Mouse (Mus musculus): ENCODE results near the gene Tead4. TPM values are rescaled to one million over a fixed set of nuclear protein-coding genes. Genes with fewer than 3 reads are reported as not detected.

Gene Tead4
- polyA plus RNA-seq, 1 experiment from 2014 or later: 1.6 TPM

GRCm38 (mm10) chr6:128285792-128286430 is 14.7 kb downstream of the Tead4 start:
- no peaks in the 10 kb centered on the region for H3K9me3 ChIP-seq
- peak overlapping the region; percentile 31 for H3K4me3 ChIP-seq (replicated peaks)
- 4% methylated on average over 16 of the region's 16 CpGs for WGBS
- peak; percentile 85 for ATAC-seq (ENCODE audit: insufficient read depth, low FRiP score, low read depth)
- no peaks in the 10 kb centered on the region for H3K36me3 ChIP-seq
- peaks cover 11% of the 10 kb centered on the region for H3K4me1 ChIP-seq
- peak overlapping the region; percentile 6; the same call in 1 of the 2 replicates for H3K9ac ChIP-seq
- no peaks in the 10 kb centered on the region for H3K27me3 ChIP-seq (replicated peaks)
- H3K4me2 ChIP-seq: peak overlapping the region; percentile 61
- H3K27ac ChIP-seq: no peak overlapping the region

DNA sequence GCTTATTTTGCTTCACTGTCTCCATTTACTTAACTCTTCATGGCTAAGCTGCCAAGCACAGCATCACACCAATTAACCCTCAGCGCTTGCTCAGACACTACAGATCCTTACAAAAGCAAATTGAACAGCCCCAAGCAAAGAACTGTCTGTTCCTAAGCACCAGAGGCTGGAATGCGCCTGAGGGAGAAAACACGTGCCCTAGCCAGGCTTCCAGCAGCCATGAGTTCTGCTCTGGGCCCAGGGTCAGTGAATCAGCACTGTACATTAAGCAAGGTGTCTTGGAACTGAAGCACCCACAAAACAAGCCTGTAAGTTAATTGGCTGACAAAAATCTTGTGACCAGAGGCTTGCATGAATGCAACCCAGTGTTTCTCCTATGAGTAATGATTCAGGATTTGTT is 18.5 kb downstream of the Tead4 start:
- no peaks in the 10 kb centered on the region for H3K9me3 ChIP-seq
- H3K4me1 ChIP-seq: peaks cover 19% of the 10 kb centered on the region
- no peak overlapping the region for H3K27ac ChIP-seq
- no peak overlapping the region for H3K9ac ChIP-seq
- no peaks in the 10 kb centered on the region for H3K36me3 ChIP-seq
- H3K27me3 ChIP-seq (replicated peaks): no peaks in the 10 kb centered on the region
- no peak for ATAC-seq (ENCODE audit: insufficient read depth, low FRiP score, low read depth)
- 58% methylated on average over 3 of the region's 3 CpGs for WGBS
- no peak overlapping the region for H3K4me2 ChIP-seq
- H3K4me3 ChIP-seq (replicated peaks): no peak overlapping the region

- H3K36me3 ChIP-seq: no peaks in the 10 kb centered on the region
- WGBS: 43% methylated on average over 14 of the region's 14 CpGs
- ATAC-seq (ENCODE audit: insufficient read depth, low FRiP score, low read depth): no peak
- H3K4me1 ChIP-seq: peaks cover 11% of the 10 kb centered on the region
- H3K4me3 ChIP-seq (replicated peaks): no peak overlapping the region
- H3K9me3 ChIP-seq: no peaks in the 10 kb centered on the region
- no peak overlapping the region for H3K27ac ChIP-seq
- H3K27me3 ChIP-seq (replicated peaks): no peaks in the 10 kb centered on the region
- H3K4me2 ChIP-seq: no peak overlapping the region
- H3K9ac ChIP-seq: no peak overlapping the region
These were observed 20.0 kb downstream of the Tead4 start for GRCm38 (mm10) chr6:128280472-128281145.

DNA sequence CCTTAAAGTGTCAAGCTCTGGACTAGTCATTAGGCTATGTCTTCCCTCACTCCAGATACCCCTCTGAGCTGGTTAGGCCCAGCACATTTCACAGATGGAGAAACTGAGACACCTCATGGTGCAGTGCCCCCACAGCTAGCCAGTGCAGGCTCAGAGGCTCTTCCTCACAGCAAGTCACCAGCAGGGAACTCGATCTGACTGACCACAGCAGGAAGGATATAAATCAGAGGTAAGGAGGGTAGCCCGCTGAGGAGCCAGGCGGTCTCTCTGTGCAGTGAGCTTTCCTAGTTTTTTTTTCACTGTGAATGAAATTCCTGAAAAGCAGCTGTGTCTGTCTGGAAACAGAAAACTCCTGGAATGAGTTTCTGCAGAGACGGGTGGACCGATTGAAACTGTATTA is 21.0 kb downstream of the Tead4 start:
- H3K27ac ChIP-seq: no peak overlapping the region
- H3K36me3 ChIP-seq: no peaks in the 10 kb centered on the region
- H3K4me1 ChIP-seq: peaks cover 8% of the 10 kb centered on the region
- no peak overlapping the region for H3K4me2 ChIP-seq
- no peak for ATAC-seq (ENCODE audit: insufficient read depth, low FRiP score, low read depth)
- no peak overlapping the region for H3K9ac ChIP-seq
- no peaks in the 10 kb centered on the region for H3K9me3 ChIP-seq
- 37% methylated on average over 5 of the region's 5 CpGs for WGBS
- no peaks in the 10 kb centered on the region for H3K27me3 ChIP-seq (replicated peaks)
- no peak overlapping the region for H3K4me3 ChIP-seq (replicated peaks)

DNA sequence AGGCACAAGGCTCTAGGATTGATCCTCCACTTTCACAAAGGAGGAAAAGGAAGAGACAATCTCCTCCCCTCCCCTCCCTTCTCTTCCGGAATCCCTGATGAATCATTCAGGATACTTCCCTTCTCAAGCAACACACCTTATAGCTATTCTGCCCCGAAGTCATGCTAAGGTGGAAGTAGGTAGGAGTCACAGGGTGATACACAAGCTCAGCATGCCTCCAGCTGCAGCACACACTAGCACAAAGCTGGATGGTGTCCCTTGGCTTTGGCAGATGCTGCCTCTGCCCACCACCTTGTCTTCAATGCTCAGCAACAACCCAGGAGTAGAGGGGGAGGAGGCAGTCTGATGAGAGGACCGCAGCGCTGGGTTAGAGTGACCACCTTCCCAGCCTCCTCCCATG is 21.5 kb downstream of the Tead4 start:
- Histone ChIP-seq H3K4me3 (replicated peaks) (no peak overlapping the region), H3K9me3 (no peaks in the 10 kb centered on the region), H3K36me3 (no peaks in the 10 kb centered on the region), H3K27ac (no peak overlapping the region), H3K27me3 (replicated peaks) (no peaks in the 10 kb centered on the region), H3K4me2 (no peak overlapping the region), H3K9ac (no peak overlapping the region), H3K4me1 (peaks cover 8% of the 10 kb centered on the region)
- WGBS: 69% methylated on average over 4 of the region's 4 CpGs
- no peak for ATAC-seq (ENCODE audit: insufficient read depth, low FRiP score, low read depth)

DNA sequence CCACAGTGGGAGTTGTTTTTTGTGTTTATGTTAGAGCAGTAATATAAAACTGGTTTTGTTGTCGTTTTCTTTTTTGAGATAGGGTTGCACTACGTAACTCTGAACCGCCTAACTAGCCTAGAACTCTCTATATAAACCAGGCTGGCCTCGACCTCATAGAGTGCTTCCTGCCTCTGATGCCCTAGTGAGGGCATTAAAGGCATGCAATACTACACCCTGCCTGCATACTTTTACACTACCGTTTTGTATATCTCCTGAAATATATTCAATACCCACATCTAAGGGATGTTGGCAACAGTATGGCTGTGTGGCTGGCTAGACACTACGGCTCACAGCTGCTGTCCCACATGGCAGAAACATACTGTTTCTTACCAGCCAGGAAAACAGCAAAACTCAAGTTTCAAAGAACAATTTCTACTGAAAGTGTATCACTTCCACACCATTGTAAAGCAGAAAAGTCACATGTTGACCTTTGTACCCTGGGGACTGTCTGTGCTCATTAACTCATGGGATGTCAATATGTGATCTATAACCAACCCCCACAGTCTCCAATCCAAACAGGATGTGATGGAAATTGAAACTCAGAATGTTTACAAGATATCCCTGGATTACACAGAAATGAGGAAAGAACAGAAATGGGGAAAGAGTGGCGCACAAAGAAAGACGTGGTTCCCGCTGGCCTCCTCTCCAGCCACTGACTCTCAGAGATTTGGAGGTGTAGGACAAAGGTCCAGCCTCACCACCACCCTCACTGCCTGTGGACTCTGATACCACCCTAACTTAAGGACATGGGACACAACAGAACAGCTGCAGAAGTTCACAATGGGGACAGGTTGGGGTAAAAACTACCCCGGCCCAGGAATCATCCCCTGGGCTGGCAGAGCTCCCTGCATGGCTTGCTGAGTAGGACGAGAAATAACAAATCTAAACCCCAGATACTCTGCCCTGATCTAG is 23.2 kb downstream of the Tead4 start:
- Histone ChIP-seq H3K36me3 (no peaks in the 10 kb centered on the region), H3K4me1 (peaks cover 8% of the 10 kb centered on the region), H3K27me3 (replicated peaks) (no peaks in the 10 kb centered on the region), H3K9ac (no peak overlapping the region), H3K9me3 (no peaks in the 10 kb centered on the region), H3K4me3 (replicated peaks) (no peak overlapping the region), H3K27ac (no peak overlapping the region), H3K4me2 (no peak overlapping the region)
- no peak for ATAC-seq (ENCODE audit: insufficient read depth, low FRiP score, low read depth)
- 70% methylated on average over 11 of the region's 11 CpGs for whole genome bisulfite sequencing

DNA sequence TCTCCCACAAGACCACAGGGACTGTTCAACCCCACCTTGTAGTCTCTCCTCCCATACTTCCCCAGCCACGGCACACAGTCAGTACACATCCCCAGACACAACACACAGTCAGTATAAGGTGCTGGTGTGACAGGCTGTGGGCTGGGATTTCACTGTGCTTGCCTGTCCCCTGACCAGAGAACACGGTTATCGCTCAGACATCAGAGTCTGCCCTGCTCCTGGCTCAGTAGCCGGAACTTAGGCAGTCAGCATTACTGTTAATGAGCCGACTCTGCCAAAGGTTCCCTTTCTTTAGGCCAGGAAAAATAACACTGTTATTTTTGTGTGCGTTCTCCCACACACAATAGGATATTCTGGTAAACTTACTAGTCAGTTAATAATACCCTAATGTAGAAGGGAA is 24.3 kb downstream of the Tead4 start:
- Histone ChIP-seq H3K4me2 (no peak overlapping the region), H3K9me3 (no peaks in the 10 kb centered on the region), H3K36me3 (no peaks in the 10 kb centered on the region), H3K4me1 (peaks cover 8% of the 10 kb centered on the region), H3K27ac (no peak overlapping the region), H3K27me3 (replicated peaks) (no peaks in the 10 kb centered on the region), H3K4me3 (replicated peaks) (no peak overlapping the region), H3K9ac (no peak overlapping the region)
- no peak for ATAC-seq (ENCODE audit: insufficient read depth, low FRiP score, low read depth)
- whole genome bisulfite sequencing: 85% methylated on average over 6 of the region's 6 CpGs

GRCm38 (mm10) chr6:128275506-128276064 is 25.0 kb downstream of the Tead4 start:
- no peak overlapping the region for H3K27ac ChIP-seq
- no peak for ATAC-seq (ENCODE audit: insufficient read depth, low FRiP score, low read depth)

DNA sequence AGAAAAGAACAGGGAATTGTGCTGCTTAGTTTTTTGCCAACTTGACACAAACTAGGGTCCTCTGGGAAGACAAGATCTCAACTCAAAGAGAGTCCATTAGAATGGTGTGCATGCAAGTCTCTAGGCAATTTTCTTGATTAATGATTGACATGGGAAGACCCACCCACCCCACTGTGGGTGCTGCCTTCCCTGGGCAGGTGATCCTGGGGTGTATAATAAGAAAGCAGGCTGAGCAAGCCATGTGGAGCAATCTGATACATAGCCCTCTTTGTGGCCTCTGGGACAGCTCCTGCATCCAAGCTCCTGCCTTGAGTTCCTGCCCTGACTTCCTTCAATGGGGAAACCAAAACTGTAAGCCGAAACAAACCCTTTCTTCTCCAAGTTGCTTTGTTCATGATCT is 27.1 kb downstream of the Tead4 start:
- H3K4me1 ChIP-seq: no peaks in the 10 kb centered on the region
- H3K36me3 ChIP-seq: no peaks in the 10 kb centered on the region
- no peak for ATAC-seq (ENCODE audit: insufficient read depth, low FRiP score, low read depth)
- H3K9me3 ChIP-seq: no peaks in the 10 kb centered on the region
- 79% methylated on average over 1 of the region's 1 CpGs for WGBS
- no peaks in the 10 kb centered on the region for H3K27me3 ChIP-seq (replicated peaks)
- H3K9ac ChIP-seq: no peak overlapping the region
- no peak overlapping the region for H3K4me3 ChIP-seq (replicated peaks)
- no peak overlapping the region for H3K4me2 ChIP-seq
- no peak overlapping the region for H3K27ac ChIP-seq

More at GRCm38 (mm10) chr6:128275506-128276064, 25.0 kb downstream of the Tead4 start:
- WGBS: 77% methylated on average over 8 of the region's 8 CpGs
- Histone ChIP-seq H3K9me3 (no peaks in the 10 kb centered on the region), H3K36me3 (no peaks in the 10 kb centered on the region), H3K4me1 (peaks cover 5% of the 10 kb centered on the region), H3K4me2 (no peak overlapping the region), H3K9ac (no peak overlapping the region), H3K27me3 (replicated peaks) (no peaks in the 10 kb centered on the region), H3K4me3 (replicated peaks) (no peak overlapping the region)

GRCm38 (mm10) chr6:128272754-128273153 is 27.9 kb downstream of the Tead4 start:
- H3K4me1 ChIP-seq: no peaks in the 10 kb centered on the region
- H3K9me3 ChIP-seq: no peaks in the 10 kb centered on the region
- no peaks in the 10 kb centered on the region for H3K36me3 ChIP-seq
- ATAC-seq (ENCODE audit: insufficient read depth, low FRiP score, low read depth): no peak
- H3K4me3 ChIP-seq (replicated peaks): no peak overlapping the region
- no peak overlapping the region for H3K27ac ChIP-seq
- 93% methylated on average over 17 of the region's 17 CpGs for WGBS
- no peak overlapping the region for H3K4me2 ChIP-seq
- no peaks in the 10 kb centered on the region for H3K27me3 ChIP-seq (replicated peaks)
- no peak overlapping the region for H3K9ac ChIP-seq

DNA sequence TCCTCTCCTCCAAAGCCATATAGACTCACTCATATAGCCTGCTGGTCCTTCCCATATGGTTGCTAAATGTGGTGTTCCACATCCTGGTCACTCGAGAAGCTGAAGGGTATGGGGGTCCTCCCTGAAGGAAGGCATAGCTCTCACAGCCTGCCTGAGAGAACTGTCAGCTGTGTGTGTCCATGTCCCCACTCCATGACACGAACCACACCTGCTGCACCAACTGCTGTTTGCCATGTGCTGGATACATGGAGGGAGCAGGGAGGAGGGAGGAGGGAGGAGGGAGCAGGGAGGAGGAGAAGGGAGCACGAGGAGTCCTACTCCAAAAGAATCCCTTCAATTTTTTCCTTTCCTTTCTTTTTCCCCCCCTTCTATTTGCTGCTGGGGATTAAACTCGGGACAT is 30.8 kb downstream of the Tead4 start:
- Histone ChIP-seq H3K9me3 (no peaks in the 10 kb centered on the region), H3K4me3 (replicated peaks) (no peak overlapping the region), H3K27me3 (replicated peaks) (no peaks in the 10 kb centered on the region), H3K4me2 (no peak overlapping the region), H3K27ac (no peak overlapping the region), H3K4me1 (no peaks in the 10 kb centered on the region), H3K9ac (no peak overlapping the region), H3K36me3 (no peaks in the 10 kb centered on the region)
- 64% methylated on average over 4 of the region's 4 CpGs for WGBS
- no peak for ATAC-seq (ENCODE audit: insufficient read depth, low FRiP score, low read depth)
